Mouse (Mus musculus): ENCODE results near the gene Olfr986. TPM values are rescaled to one million over a fixed set of nuclear protein-coding genes. Genes with fewer than 3 reads are reported as not detected.

Gene Olfr986
- total and polyA plus RNA-seq, 2 experiments from 2014 or later: not detected

GRCm38 (mm10) chr9:40228804-40229331 lies 48.1 kb downstream of the Olfr986 start:
- no peak for TF ChIP-seq CTCF (IDR thresholded peaks at IDR 0.05)
- no peak overlapping the region for H3K4me3 ChIP-seq (ENCODE audit: low read depth, low read length)
- no peak overlapping the region for H3K4me2 ChIP-seq (ENCODE audit: low read depth, low read length, poor library complexity, severe bottlenecking)
- H3K9me3 ChIP-seq (ENCODE audit: low read length): no peaks in the 10 kb centered on the region
- DNase-seq (ENCODE audit: low spot score) (no peak), ATAC-seq (ENCODE audit: low FRiP score) (peak; percentile 11; the same call in 1 of the 2 replicates)
- no peak overlapping the region for H3K27ac ChIP-seq (ENCODE audit: low read depth, low read length)
- no peaks in the 10 kb centered on the region for H3K36me3 ChIP-seq (ENCODE audit: insufficient read depth, low read length)
- H3K27me3 ChIP-seq (ENCODE audit: insufficient read depth, low read length): no peaks in the 10 kb centered on the region
- 23% methylated on average over 6 of the region's 6 CpGs for WGBS
- H3K4me1 ChIP-seq (ENCODE audit: insufficient read depth, low read length): no peaks in the 10 kb centered on the region
- no peak overlapping the region for H3K9ac ChIP-seq (replicated peaks; ENCODE audit: low read length, poor library complexity, severe bottlenecking)

GRCm38 (mm10) chr9:40229479-40229878 lies 48.8 kb downstream of the Olfr986 start:
- 54% methylated on average over 5 of the region's 5 CpGs for WGBS
- no peak for TF ChIP-seq CTCF (IDR thresholded peaks at IDR 0.05)

GRCm38 (mm10) chr9:40231019-40231418 lies 50.3 kb downstream of the Olfr986 start:
- ATAC-seq (ENCODE audit: low FRiP score): no peak
- Histone ChIP-seq H3K9ac (replicated peaks; ENCODE audit: low read length, poor library complexity, severe bottlenecking) (no peak overlapping the region), H3K36me3 (ENCODE audit: insufficient read depth, low read length) (no peaks in the 10 kb centered on the region), H3K4me2 (ENCODE audit: low read depth, low read length, poor library complexity, severe bottlenecking) (no peak overlapping the region), H3K4me1 (ENCODE audit: insufficient read depth, low read length) (no peaks in the 10 kb centered on the region), H3K27me3 (ENCODE audit: insufficient read depth, low read length) (no peaks in the 10 kb centered on the region), H3K27ac (ENCODE audit: low read depth, low read length) (no peak overlapping the region), H3K9me3 (ENCODE audit: low read length) (no peaks in the 10 kb centered on the region), H3K4me3 (ENCODE audit: low read depth, low read length) (no peak overlapping the region)
- no peak for DNase-seq (ENCODE audit: low spot score)
- no peak for TF ChIP-seq CTCF (IDR thresholded peaks at IDR 0.05)
- WGBS: 78% methylated on average over 3 of the region's 3 CpGs

More at GRCm38 (mm10) chr9:40229479-40229878, 48.8 kb downstream of the Olfr986 start:
- ATAC-seq (ENCODE audit: low FRiP score) (no peak), DNase-seq (ENCODE audit: low spot score) (no peak)
- Histone ChIP-seq H3K9ac (replicated peaks; ENCODE audit: low read length, poor library complexity, severe bottlenecking) (no peak overlapping the region), H3K27ac (ENCODE audit: low read depth, low read length) (no peak overlapping the region), H3K4me1 (ENCODE audit: insufficient read depth, low read length) (no peaks in the 10 kb centered on the region), H3K27me3 (ENCODE audit: insufficient read depth, low read length) (no peaks in the 10 kb centered on the region), H3K4me2 (ENCODE audit: low read depth, low read length, poor library complexity, severe bottlenecking) (no peak overlapping the region), H3K4me3 (ENCODE audit: low read depth, low read length) (no peak overlapping the region), H3K9me3 (ENCODE audit: low read length) (no peaks in the 10 kb centered on the region), H3K36me3 (ENCODE audit: insufficient read depth, low read length) (no peaks in the 10 kb centered on the region)

- Histone ChIP-seq H3K4me2 (ENCODE audit: low read depth, low read length, poor library complexity, severe bottlenecking) (no peak overlapping the region), H3K36me3 (ENCODE audit: insufficient read depth, low read length) (no peaks in the 10 kb centered on the region), H3K4me3 (ENCODE audit: low read depth, low read length) (no peak overlapping the region), H3K27ac (ENCODE audit: low read depth, low read length) (no peak overlapping the region), H3K9me3 (ENCODE audit: low read length) (no peaks in the 10 kb centered on the region), H3K27me3 (ENCODE audit: insufficient read depth, low read length) (no peaks in the 10 kb centered on the region), H3K9ac (replicated peaks; ENCODE audit: low read length, poor library complexity, severe bottlenecking) (no peak overlapping the region), H3K4me1 (ENCODE audit: insufficient read depth, low read length) (no peaks in the 10 kb centered on the region)
- no peak for TF ChIP-seq CTCF (IDR thresholded peaks at IDR 0.05)
- no peak for ATAC-seq (ENCODE audit: low FRiP score)
- WGBS: 60% methylated on average over 10 of the region's 10 CpGs
- DNase-seq (ENCODE audit: low spot score): no peak
Observed at GRCm38 (mm10) chr9:40234233-40235072, 53.7 kb downstream of the Olfr986 start.

- no peak overlapping the region for H3K4me2 ChIP-seq (ENCODE audit: low read depth, low read length, poor library complexity, severe bottlenecking)
- WGBS: 81% methylated on average over 7 of the region's 7 CpGs
- DNase-seq (ENCODE audit: low spot score): no peak
- H3K36me3 ChIP-seq (ENCODE audit: insufficient read depth, low read length): no peaks in the 10 kb centered on the region
- H3K27me3 ChIP-seq (ENCODE audit: insufficient read depth, low read length): no peaks in the 10 kb centered on the region
- ATAC-seq (ENCODE audit: low FRiP score): no peak
- H3K27ac ChIP-seq (ENCODE audit: low read depth, low read length): no peak overlapping the region
- H3K9me3 ChIP-seq (ENCODE audit: low read length): no peaks in the 10 kb centered on the region
- no peaks in the 10 kb centered on the region for H3K4me1 ChIP-seq (ENCODE audit: insufficient read depth, low read length)
- H3K4me3 ChIP-seq (ENCODE audit: low read depth, low read length): no peak overlapping the region
- no peak overlapping the region for H3K9ac ChIP-seq (replicated peaks; ENCODE audit: low read length, poor library complexity, severe bottlenecking)
- no peak for TF ChIP-seq CTCF (IDR thresholded peaks at IDR 0.05)
Observed at GRCm38 (mm10) chr9:40235220-40235619, 54.5 kb downstream of the Olfr986 start.

Other genes starting within 250 kb of the Olfr986 start
- gene Olfr974, start 243.4 kb upstream of the Olfr986 start, total RNA-seq (2014; rRNA removed): not detected in 2 replicates
- 0.10 TPM in 1 of 2 replicates, not detected in the other for gene Olfr974, start 243.4 kb upstream of the Olfr986 start, polyA plus RNA-seq (2015; fragmentation: Nextera tagmentation; extraction: Ambion mirVana)
- gene Olfr975, start 228.9 kb upstream of the Olfr986 start, total RNA-seq (2014; rRNA removed): not detected in 2 replicates
- gene Olfr975, start 228.9 kb upstream of the Olfr986 start, polyA plus RNA-seq (2015; fragmentation: Nextera tagmentation; extraction: Ambion mirVana): not detected in 2 replicates
- not detected in 2 replicates for gene Olfr976, start 219.8 kb upstream of the Olfr986 start, total RNA-seq (2014; rRNA removed)
- gene Olfr976, start 219.8 kb upstream of the Olfr986 start, polyA plus RNA-seq (2015; fragmentation: Nextera tagmentation; extraction: Ambion mirVana): not detected in 2 replicates
- not detected in 2 replicates for gene Olfr978, start 188.8 kb upstream of the Olfr986 start, total RNA-seq (2014; rRNA removed)
- not detected in 2 replicates for gene Olfr978, start 188.8 kb upstream of the Olfr986 start, polyA plus RNA-seq (2015; fragmentation: Nextera tagmentation; extraction: Ambion mirVana)
- gene Olfr979, start 177.5 kb upstream of the Olfr986 start, total RNA-seq (2014; rRNA removed): not detected in 2 replicates
- gene Olfr979, start 177.5 kb upstream of the Olfr986 start, polyA plus RNA-seq (2015; fragmentation: Nextera tagmentation; extraction: Ambion mirVana): not detected in 2 replicates
- gene Olfr980, start 171.3 kb upstream of the Olfr986 start, total RNA-seq (2014; rRNA removed): not detected in 2 replicates
- not detected in 2 replicates for gene Olfr980, start 171.3 kb upstream of the Olfr986 start, polyA plus RNA-seq (2015; fragmentation: Nextera tagmentation; extraction: Ambion mirVana)
- not detected in 2 replicates for gene Olfr981, start 159.5 kb upstream of the Olfr986 start, total RNA-seq (2014; rRNA removed)
- not detected in 2 replicates for gene Olfr981, start 159.5 kb upstream of the Olfr986 start, polyA plus RNA-seq (2015; fragmentation: Nextera tagmentation; extraction: Ambion mirVana)
- gene Olfr982, start 107.1 kb upstream of the Olfr986 start, total RNA-seq (2014; rRNA removed): not detected in 2 replicates
- not detected in 2 replicates for gene Olfr982, start 107.1 kb upstream of the Olfr986 start, polyA plus RNA-seq (2015; fragmentation: Nextera tagmentation; extraction: Ambion mirVana)
- gene Olfr983, start 87.3 kb upstream of the Olfr986 start, total RNA-seq (2014; rRNA removed): not detected in 2 replicates
- not detected in 2 replicates for gene Olfr983, start 87.3 kb upstream of the Olfr986 start, polyA plus RNA-seq (2015; fragmentation: Nextera tagmentation; extraction: Ambion mirVana)
- gene Olfr984, start 66.7 kb upstream of the Olfr986 start, total RNA-seq (2014; rRNA removed): not detected in 2 replicates
- gene Olfr984, start 66.7 kb upstream of the Olfr986 start, polyA plus RNA-seq (2015; fragmentation: Nextera tagmentation; extraction: Ambion mirVana): not detected in 2 replicates
- gene Olfr985, start 50.7 kb upstream of the Olfr986 start, total RNA-seq (2014; rRNA removed): not detected in 2 replicates
- gene Olfr985, start 50.7 kb upstream of the Olfr986 start, polyA plus RNA-seq (2015; fragmentation: Nextera tagmentation; extraction: Ambion mirVana): not detected in 2 replicates
- not detected in 2 replicates for gene Tmem225, start 32.8 kb upstream of the Olfr986 start, total RNA-seq (2014; rRNA removed)
- gene Tmem225, start 32.8 kb upstream of the Olfr986 start, polyA plus RNA-seq (2015; fragmentation: Nextera tagmentation; extraction: Ambion mirVana): not detected in 2 replicates
- gene Zfp202, start 11.4 kb downstream of the Olfr986 start, total RNA-seq (2014; rRNA removed): 8.8 and 11.5 TPM in 2 replicates
- gene Zfp202, start 11.4 kb downstream of the Olfr986 start, polyA plus RNA-seq (2015; fragmentation: Nextera tagmentation; extraction: Ambion mirVana): 5.6 and 6.3 TPM in 2 replicates
- gene Scn3b, start 88.3 kb downstream of the Olfr986 start, total RNA-seq (2014; rRNA removed): 235 and 257 TPM in 2 replicates
- 157 and 158 TPM in 2 replicates for gene Scn3b, start 88.3 kb downstream of the Olfr986 start, polyA plus RNA-seq (2015; fragmentation: Nextera tagmentation; extraction: Ambion mirVana)

All from midbrain, postnatal 0 days (tissue).